Comparison of ENCODE assay signal across 8 mouse cellular contexts in the genomic region with DNA sequence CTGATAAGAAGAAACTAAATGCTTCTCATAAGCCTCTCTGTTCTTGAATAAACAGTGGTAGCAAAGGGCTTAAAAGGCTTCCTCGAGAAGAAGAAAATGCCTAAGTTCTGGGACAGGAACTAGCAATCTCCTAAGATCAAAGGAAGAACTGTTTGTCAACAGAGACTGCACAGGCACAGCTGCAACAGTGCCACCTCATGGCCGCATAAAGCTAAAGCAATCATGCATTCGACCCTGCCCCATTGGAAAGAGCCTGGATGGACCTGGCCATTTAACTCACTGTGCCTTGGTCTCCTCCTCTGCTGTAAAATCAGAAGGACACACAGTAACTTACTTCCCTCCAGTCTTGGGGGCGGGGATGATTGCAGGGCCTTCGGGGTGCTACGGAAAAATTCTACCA.
DNase-seq lines count a peak whose midpoint lies in the region; ATAC-seq and TF ChIP-seq lines count a peak whose summit lies in the region.

No protein-coding gene starts in this region.

- H3K4me3 ChIP-seq in heart, adult 2 months = no peak overlapping the region
- no peak overlapping the region for H3K4me3 ChIP-seq in heart, embryonic 11.5 days (ENCODE audit: low read depth, low read length)
- H3K4me3 ChIP-seq in embryonic facial prominence, embryonic 10.5 days = no peak overlapping the region
- no peak overlapping the region for H3K4me3 ChIP-seq in lung, adult 2 months (replicated peaks; ENCODE audit: extremely low read depth, low read depth, low read length)

- 0 out of 2 replicates have a peak, but pooled peaks have one; percentile 68 for TF ChIP-seq EP300 in heart, adult 2 months (IDR thresholded peaks at IDR 0.05; ENCODE audit: insufficient read depth, low read depth, low read length)

- no peak overlapping the region for H3K4me2 ChIP-seq in heart, embryonic 11.5 days

- H3K36me3 ChIP-seq in heart, adult 2 months (ENCODE audit: control insufficient read depth, insufficient read depth, low read length) = no peaks in the 10 kb centered on the region
- no peaks in the 10 kb centered on the region for H3K36me3 ChIP-seq in heart, embryonic 11.5 days (ENCODE audit: control insufficient read depth, insufficient read depth, low read length)
- no peaks in the 10 kb centered on the region for H3K36me3 ChIP-seq in embryonic facial prominence, embryonic 10.5 days (replicated peaks)

- H3K9me3 ChIP-seq in heart, embryonic 11.5 days (replicated peaks; ENCODE audit: control insufficient read depth, low read length) = no peaks in the 10 kb centered on the region
- no peaks in the 10 kb centered on the region for H3K9me3 ChIP-seq in embryonic facial prominence, embryonic 10.5 days

- DNase-seq in heart, adult 2 months = peak; percentile 56 to 68
- DNase-seq in B cell, adult 2 months = peak; percentile 62
- peak; percentile 72 for DNase-seq in ZHBTc4 (ENCODE audit: low read depth, low spot score)
- DNase-seq in embryonic facial prominence, embryonic 10.5 days (ENCODE audit: low spot score) = peak; percentile 57
- DNase-seq in lung, adult 2 months = peak; percentile 50
- DNase-seq in testis, postnatal 10 days (ENCODE audit: low spot score) = peak; percentile 76
- no peak for DNase-seq in left cerebral cortex, adult 8-10 months (ENCODE audit: low spot score in 2 of 2)

- TF ChIP-seq POLR2A in heart, adult 2 months (IDR thresholded peaks at IDR 0.05; ENCODE audit: insufficient read depth, low read depth, low read length) = no peak
- no peak for TF ChIP-seq POLR2A in lung, adult 2 months (IDR thresholded peaks at IDR 0.05; ENCODE audit: borderline replicate concordance, extremely low read depth, low read depth, low read length)

- no peak overlapping the region for H3K9ac ChIP-seq in heart, adult 2 months (ENCODE audit: low read depth, low read length)
- H3K9ac ChIP-seq in heart, embryonic 11.5 days (ENCODE audit: low read depth, low read length) = no peak overlapping the region

- no peaks in the 10 kb centered on the region for H3K79me2 ChIP-seq in heart, adult 2 months (replicated peaks; ENCODE audit: control insufficient read depth, insufficient read depth, low read length)

- ATAC-seq in heart, embryonic 11.5 days (replicated peaks; ENCODE audit: insufficient number of reproducible peaks, low FRiP score, low TSS enrichment) = no peak

- no peaks in the 10 kb centered on the region for H3K27me3 ChIP-seq in heart, adult 2 months (ENCODE audit: control insufficient read depth, insufficient read depth, low read length)
- no peaks in the 10 kb centered on the region for H3K27me3 ChIP-seq in heart, embryonic 11.5 days (ENCODE audit: control insufficient read depth, insufficient read depth, low read length)
- H3K27me3 ChIP-seq in embryonic facial prominence, embryonic 10.5 days (replicated peaks; ENCODE audit: low read depth, poor library complexity, severe bottlenecking) = peaks cover 20% of the 10 kb centered on the region

- intact Hi-C loops in heart, adult 2 months (cut with DNase I) = loop anchor here (1.0 kb wide), 1 partner anchor 323 kb away; no protein-coding TSS in a partner anchor

- no peaks in the 10 kb centered on the region; the same call in 1 of the 2 replicates for H3K4me1 ChIP-seq in heart, adult 2 months (ENCODE audit: control insufficient read depth, insufficient read depth, low read length)
- H3K4me1 ChIP-seq in heart, embryonic 11.5 days (ENCODE audit: control insufficient read depth, insufficient read depth, low read length) = peaks cover 7% of the 10 kb centered on the region
- peaks cover 9% of the 10 kb centered on the region for H3K4me1 ChIP-seq in embryonic facial prominence, embryonic 10.5 days
- H3K4me1 ChIP-seq in lung, adult 2 months (ENCODE audit: control insufficient read depth, insufficient read depth, low read length) = no peaks in the 10 kb centered on the region; the same call in 1 of the 2 replicates

- 38% methylated on average over 6 of the region's 6 CpGs for WGBS in heart, adult 2 months
- WGBS in heart, embryonic 11.5 days (ENCODE audit: insufficient replicate concordance) = 29% methylated on average over 6 of the region's 6 CpGs
- 43% methylated on average over 6 of the region's 6 CpGs for WGBS in embryonic facial prominence, embryonic 10.5 days
- WGBS in lung, adult 2 months = 39% methylated on average over 6 of the region's 6 CpGs

- H3K27ac ChIP-seq in heart, adult 2 months = no peak overlapping the region
- H3K27ac ChIP-seq in heart, embryonic 11.5 days (ENCODE audit: low read depth, low read length) = no peak overlapping the region
- no peak overlapping the region for H3K27ac ChIP-seq in embryonic facial prominence, embryonic 10.5 days (replicated peaks)

- peak; percentile 96 for TF ChIP-seq CTCF in heart, adult 2 months (IDR thresholded peaks at IDR 0.05)
- TF ChIP-seq CTCF in lung, adult 2 months (IDR thresholded peaks at IDR 0.05; ENCODE audit: insufficient read depth, low read length) = peak; percentile 96

Comparison
In these comparisons a context has a peak if more than half of its experiments do, and no peak if none do; other contexts are left out.
1. DNase-seq: peak in heart, adult 2 months (2 of 2), B cell, adult 2 months (2 of 2), ZHBTc4 (single experiment), embryonic facial prominence, embryonic 10.5 days (single experiment), lung, adult 2 months (single experiment) and testis, postnatal 10 days (single experiment); none in left cerebral cortex, adult 8-10 months (0 of 2).